Mouse (Mus musculus): ENCODE measurements at regions not wholly inside any gene's neighbourhood (a gene's known extent, or its start where the extent isn't known, plus 50 kb on each side); places are given as distances from the start of the nearest gene placed in this dataset.
A peak's percentile ranks its signal among the peaks of the same experiment; 100 is the strongest.
"Not testable (repeated sequence)": the region's sequence is repeated elsewhere in the genome, so short reads cannot be mapped to it uniquely, and the experiment has no call there.

GRCm38 (mm10) chr5:25619872-25620271 is 85.8 kb downstream of the Xrcc2 start:
- H3K27ac ChIP-seq (ENCODE audit: low read depth, low read length): no peak overlapping the region
- ATAC-seq: no peak
- H3K27me3 ChIP-seq (replicated peaks; ENCODE audit: control insufficient read depth, insufficient read depth, low read length): no peaks in the 10 kb centered on the region

GRCm38 (mm10) chr5:25619337-25619736 is 86.3 kb downstream of the Xrcc2 start:
- H3K4me1 ChIP-seq (replicated peaks; ENCODE audit: control insufficient read depth, insufficient read depth, low read length); H3K4me2 ChIP-seq (replicated peaks; ENCODE audit: low read depth); H3K4me3 ChIP-seq (ENCODE audit: low read depth, low read length); ATAC-seq; H3K9ac ChIP-seq (ENCODE audit: low read depth, low read length); H3K27me3 ChIP-seq (replicated peaks; ENCODE audit: control insufficient read depth, insufficient read depth, low read length); H3K9me3 ChIP-seq (ENCODE audit: control insufficient read depth); H3K36me3 ChIP-seq (ENCODE audit: control insufficient read depth, insufficient read depth); H3K27ac ChIP-seq (ENCODE audit: low read depth, low read length): not testable (repeated sequence)
- WGBS: 15% methylated on average over 2 of the region's 2 CpGs

More at GRCm38 (mm10) chr5:25619872-25620271, 85.8 kb downstream of the Xrcc2 start:
- WGBS: 57% methylated on average over 5 of the region's 5 CpGs
- TF ChIP-seq CTCF (IDR thresholded peaks at IDR 0.05; ENCODE audit: low read depth): no peak
- Histone ChIP-seq H3K4me3 (ENCODE audit: low read depth, low read length) (no peak overlapping the region), H3K4me1 (replicated peaks; ENCODE audit: control insufficient read depth, insufficient read depth, low read length) (no peaks in the 10 kb centered on the region), H3K9ac (ENCODE audit: low read depth, low read length) (no peak overlapping the region), H3K4me2 (replicated peaks; ENCODE audit: low read depth) (no peak overlapping the region), H3K9me3 (ENCODE audit: control insufficient read depth) (no peaks in the 10 kb centered on the region), H3K36me3 (ENCODE audit: control insufficient read depth, insufficient read depth) (no peaks in the 10 kb centered on the region)

GRCm38 (mm10) chr5:25614659-25615061 is 91.0 kb downstream of the Xrcc2 start:
- 0 out of 2 replicates have a peak, but pooled peaks have one; percentile 8 for TF ChIP-seq CTCF (IDR thresholded peaks at IDR 0.05; ENCODE audit: low read depth)
- Histone ChIP-seq H3K4me2 (replicated peaks; ENCODE audit: low read depth) (no peak overlapping the region), H3K9me3 (ENCODE audit: control insufficient read depth) (no peaks in the 10 kb centered on the region), H3K27me3 (replicated peaks; ENCODE audit: control insufficient read depth, insufficient read depth, low read length) (no peaks in the 10 kb centered on the region), H3K4me3 (ENCODE audit: low read depth, low read length) (no peak overlapping the region), H3K4me1 (replicated peaks; ENCODE audit: control insufficient read depth, insufficient read depth, low read length) (no peaks in the 10 kb centered on the region), H3K27ac (ENCODE audit: low read depth, low read length) (no peak overlapping the region), H3K36me3 (ENCODE audit: control insufficient read depth, insufficient read depth) (no peaks in the 10 kb centered on the region), H3K9ac (ENCODE audit: low read depth, low read length) (no peak overlapping the region)
- no peak for ATAC-seq
- WGBS: 82% methylated on average over 4 of the region's 4 CpGs

DNA sequence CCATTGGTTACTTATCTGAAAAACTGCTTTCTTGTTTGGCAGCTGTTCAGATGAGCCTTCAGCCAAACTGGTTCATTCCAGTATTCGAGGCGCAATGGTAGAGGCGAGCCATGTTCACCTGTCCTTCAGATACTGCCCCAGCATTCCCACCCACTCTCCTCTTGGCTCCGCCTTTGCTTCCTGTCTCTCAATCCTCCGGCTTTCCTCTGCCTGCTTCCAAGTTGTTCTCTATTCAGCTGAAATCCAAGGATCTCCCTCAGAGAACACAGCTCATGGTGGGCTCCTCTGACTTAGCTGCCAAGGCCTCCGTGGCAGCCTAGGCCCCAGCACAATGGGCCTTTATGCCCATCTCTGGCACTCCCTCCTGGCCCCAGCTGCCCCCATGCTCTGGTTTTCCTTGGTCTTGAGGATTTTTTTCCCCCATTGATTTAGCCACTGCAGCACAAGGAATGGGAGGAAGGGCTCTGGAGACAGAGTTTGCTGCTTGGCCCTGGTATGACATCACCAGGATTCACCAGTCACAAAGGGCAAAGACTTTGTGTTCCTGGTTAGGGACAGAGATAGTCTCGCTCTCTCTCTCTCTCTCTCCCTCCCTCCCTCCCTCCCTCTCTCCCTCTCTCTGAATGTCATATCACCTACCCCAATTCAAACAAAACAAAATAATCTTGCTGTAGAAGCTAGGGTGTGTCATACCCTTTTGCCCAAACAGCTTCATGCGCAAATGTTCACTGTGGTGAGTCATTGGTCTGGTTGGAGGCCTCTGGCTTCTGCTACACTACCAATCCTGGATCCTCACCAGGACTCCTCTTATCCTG is 91.6 kb downstream of the Xrcc2 start:
- ATAC-seq: no peak
- 59% methylated on average over 8 of the region's 8 CpGs for WGBS
- H3K4me2 ChIP-seq (replicated peaks; ENCODE audit: low read depth): no peak overlapping the region
- no peak overlapping the region for H3K4me3 ChIP-seq (ENCODE audit: low read depth, low read length)
- no peak overlapping the region for H3K9ac ChIP-seq (ENCODE audit: low read depth, low read length)
- no peaks in the 10 kb centered on the region for H3K36me3 ChIP-seq (ENCODE audit: control insufficient read depth, insufficient read depth)
- no peaks in the 10 kb centered on the region for H3K9me3 ChIP-seq (ENCODE audit: control insufficient read depth)
- no peaks in the 10 kb centered on the region for H3K27me3 ChIP-seq (replicated peaks; ENCODE audit: control insufficient read depth, insufficient read depth, low read length)
- no peaks in the 10 kb centered on the region for H3K4me1 ChIP-seq (replicated peaks; ENCODE audit: control insufficient read depth, insufficient read depth, low read length)
- no peak for TF ChIP-seq CTCF (IDR thresholded peaks at IDR 0.05; ENCODE audit: low read depth)
- no peak overlapping the region for H3K27ac ChIP-seq (ENCODE audit: low read depth, low read length)

DNA sequence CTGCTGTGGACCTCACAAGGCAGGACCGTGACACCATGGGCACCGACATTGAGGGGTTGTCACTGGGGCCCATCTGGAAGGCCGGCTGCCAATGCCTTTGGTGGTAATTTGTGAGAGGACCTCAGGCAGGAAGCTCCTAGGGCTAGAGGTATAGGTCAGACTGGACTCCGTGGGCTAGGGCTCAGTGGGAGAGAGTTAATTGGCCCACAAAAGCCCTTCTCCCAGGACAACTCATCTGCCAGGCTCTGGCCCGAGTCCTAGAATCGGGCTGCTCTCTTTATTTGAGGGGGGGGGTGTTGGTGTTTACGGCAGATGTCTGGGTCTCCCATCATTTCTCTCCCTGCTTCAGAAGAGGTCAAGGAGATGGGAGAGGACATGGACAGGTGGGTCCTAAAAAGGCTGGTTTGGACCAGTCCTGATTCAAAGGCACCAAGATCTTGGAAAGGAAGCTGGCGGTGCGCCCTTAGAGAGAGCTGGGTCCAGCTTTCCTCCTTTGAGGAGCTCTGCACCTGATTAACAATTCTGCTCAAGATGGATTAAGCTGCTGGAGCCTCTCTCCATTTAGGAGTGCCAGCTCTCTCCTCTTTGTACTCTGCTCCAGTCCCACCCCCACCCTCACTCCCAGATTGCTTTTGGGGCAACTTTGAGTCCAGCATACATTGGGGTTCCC is 93.5 kb downstream of the Xrcc2 start:
- Histone ChIP-seq H3K9ac (ENCODE audit: low read depth, low read length) (no peak overlapping the region), H3K4me3 (ENCODE audit: low read depth, low read length) (no peak overlapping the region), H3K27me3 (replicated peaks; ENCODE audit: control insufficient read depth, insufficient read depth, low read length) (no peaks in the 10 kb centered on the region), H3K27ac (ENCODE audit: low read depth, low read length) (no peak overlapping the region), H3K36me3 (ENCODE audit: control insufficient read depth, insufficient read depth) (no peaks in the 10 kb centered on the region), H3K9me3 (ENCODE audit: control insufficient read depth) (no peaks in the 10 kb centered on the region), H3K4me1 (replicated peaks; ENCODE audit: control insufficient read depth, insufficient read depth, low read length) (no peaks in the 10 kb centered on the region), H3K4me2 (replicated peaks; ENCODE audit: low read depth) (no peak overlapping the region)
- WGBS: 90% methylated on average over 9 of the region's 9 CpGs
- no peak for ATAC-seq
- no peak for TF ChIP-seq CTCF (IDR thresholded peaks at IDR 0.05; ENCODE audit: low read depth)

- H3K27ac ChIP-seq (ENCODE audit: low read depth, low read length): no peak overlapping the region
- 27% methylated on average over 9 of the region's 9 CpGs for WGBS
- no peak for TF ChIP-seq CTCF (IDR thresholded peaks at IDR 0.05; ENCODE audit: low read depth)
- H3K36me3 ChIP-seq (ENCODE audit: control insufficient read depth, insufficient read depth): no peaks in the 10 kb centered on the region
- no peaks in the 10 kb centered on the region for H3K4me1 ChIP-seq (replicated peaks; ENCODE audit: control insufficient read depth, insufficient read depth, low read length)
- no peak overlapping the region for H3K4me3 ChIP-seq (ENCODE audit: low read depth, low read length)
- H3K9me3 ChIP-seq (ENCODE audit: control insufficient read depth): no peaks in the 10 kb centered on the region
- no peaks in the 10 kb centered on the region for H3K27me3 ChIP-seq (replicated peaks; ENCODE audit: control insufficient read depth, insufficient read depth, low read length)
- no peak overlapping the region for H3K9ac ChIP-seq (ENCODE audit: low read depth, low read length)
- no peak overlapping the region for H3K4me2 ChIP-seq (replicated peaks; ENCODE audit: low read depth)
- no peak for ATAC-seq
Measured at GRCm38 (mm10) chr5:25609911-25610310, 94.0 kb downstream of the Cct8l1 start.

All from intestine, postnatal 0 days (tissue).